Mouse (Mus musculus): ENCODE results near the gene Rfx7.
A peak's percentile ranks its signal among the peaks of the same experiment; 100 is the strongest.

Rfx7 gene

DNA sequence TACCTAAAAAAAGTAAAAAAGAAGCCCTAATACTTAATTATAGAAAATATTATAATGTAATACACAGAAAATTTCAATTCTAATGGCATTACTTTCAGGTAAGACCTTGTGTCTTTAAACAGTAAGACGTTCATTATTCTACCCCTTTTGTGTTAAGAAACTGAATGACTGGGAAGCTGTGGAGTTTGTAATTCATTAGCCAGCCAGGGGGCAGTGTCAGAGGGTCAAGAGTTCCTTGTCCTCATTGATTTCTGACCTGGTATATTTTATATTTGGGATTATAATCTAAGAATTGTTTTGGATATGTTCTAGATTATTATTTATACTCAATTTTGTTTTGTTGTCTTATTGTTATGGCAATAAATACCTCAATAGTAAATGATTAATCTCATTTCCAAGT lies 5.0 kb downstream of the Rfx7 start:
- no peak for DNase-seq (ENCODE audit: low read depth, low spot score)

DNA sequence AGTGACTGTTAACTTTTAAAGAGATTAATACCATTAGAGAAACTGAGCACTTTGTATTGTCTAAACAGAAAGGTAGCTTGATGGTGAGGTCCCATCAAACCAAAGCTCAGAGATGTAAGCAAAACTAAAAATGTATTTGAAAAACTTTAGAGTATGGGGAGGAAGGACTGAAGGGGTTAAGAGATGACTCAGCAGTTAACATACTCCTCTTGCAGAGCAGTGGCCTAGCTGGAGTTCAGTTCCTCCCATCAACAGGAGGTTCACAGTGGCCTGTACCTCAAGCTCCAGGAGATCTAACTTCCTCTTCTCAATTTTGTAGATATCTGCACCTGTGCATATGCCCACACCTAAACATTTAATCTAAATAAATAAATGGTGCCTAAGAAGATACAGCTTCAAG lies 11.6 kb downstream of the Rfx7 start:
- no peak for DNase-seq (ENCODE audit: low read depth, low spot score)

DNA sequence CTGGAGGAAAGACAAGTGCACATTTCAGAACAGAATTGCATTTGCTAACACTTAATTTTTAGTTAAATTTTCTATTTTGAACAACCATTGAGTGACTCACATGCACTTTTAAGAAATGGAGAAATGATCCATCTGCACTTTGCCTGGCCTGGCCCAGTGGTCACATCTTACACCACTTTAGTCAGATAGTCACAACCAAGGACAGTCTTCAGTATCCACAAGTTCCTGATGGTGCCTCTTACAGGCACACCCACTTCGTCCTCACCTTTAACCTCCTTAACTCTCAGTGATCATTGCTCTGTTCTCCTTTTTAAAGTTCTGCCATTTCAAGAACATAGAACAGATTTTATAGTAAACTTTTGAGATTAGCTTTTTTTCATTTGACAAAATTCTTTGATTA lies 26.7 kb downstream of the Rfx7 start:
- no peak for DNase-seq (ENCODE audit: low read depth, low spot score)

DNA sequence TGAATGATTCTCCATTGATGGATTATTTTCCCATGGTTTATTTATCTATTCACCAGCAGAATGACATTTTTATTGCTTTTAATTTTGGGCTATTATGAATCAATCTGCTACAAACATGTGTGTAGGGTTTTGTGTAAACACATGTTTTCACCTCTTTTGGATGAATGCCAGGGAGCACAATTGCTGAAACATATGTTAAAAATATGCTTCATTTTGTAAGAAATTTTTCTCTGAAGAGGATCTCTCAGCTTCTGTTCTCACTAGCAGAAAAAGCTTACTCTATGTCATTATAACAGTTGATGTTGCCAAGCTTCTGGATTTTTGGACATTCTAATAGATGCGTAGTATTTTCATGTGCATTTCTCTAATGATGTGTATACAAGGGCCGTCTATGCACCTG lies 28.3 kb downstream of the Rfx7 start:
- no peak for DNase-seq (ENCODE audit: low read depth, low spot score)

DNA sequence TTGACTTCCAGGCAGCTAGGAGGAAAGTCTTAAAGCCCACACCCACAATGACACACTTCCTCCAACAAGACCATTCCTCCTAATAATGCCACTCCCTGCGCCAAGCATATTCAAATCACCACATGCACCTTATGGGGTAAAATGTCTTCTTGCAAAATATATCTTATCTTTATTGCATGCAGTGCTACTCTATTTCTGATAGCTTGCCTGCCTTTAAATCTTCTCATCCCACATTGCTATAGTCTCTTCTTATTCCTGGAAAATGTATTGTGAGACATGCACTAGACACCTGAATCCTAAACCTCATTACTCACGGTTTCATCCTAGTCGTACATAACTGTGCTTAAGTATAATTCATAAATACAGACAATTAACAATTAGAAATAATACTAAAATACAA lies 31.2 kb downstream of the Rfx7 start:
- DNase-seq (ENCODE audit: low read depth, low spot score): no peak

DNA sequence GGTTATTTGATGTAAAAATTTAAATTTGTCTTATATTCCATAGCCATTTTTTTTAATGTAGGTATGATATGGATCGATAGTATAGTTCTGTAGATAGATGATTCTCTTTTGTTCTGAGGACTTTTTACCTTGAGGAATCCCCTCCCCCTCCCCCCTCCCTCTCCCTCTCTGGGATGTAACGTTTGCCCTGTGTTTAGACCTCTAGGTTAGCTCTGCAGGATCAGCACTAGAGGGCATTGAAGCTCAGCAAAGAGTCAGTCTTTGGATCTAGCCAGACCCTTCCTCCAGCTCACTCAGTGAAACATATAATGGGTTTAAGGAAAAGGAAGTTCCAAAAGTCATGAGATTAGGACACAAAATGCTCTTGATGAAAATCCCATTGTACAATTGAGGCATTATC lies 35.1 kb downstream of the Rfx7 start:
- peak; percentile 5 for DNase-seq (ENCODE audit: low read depth, low spot score)

DNA sequence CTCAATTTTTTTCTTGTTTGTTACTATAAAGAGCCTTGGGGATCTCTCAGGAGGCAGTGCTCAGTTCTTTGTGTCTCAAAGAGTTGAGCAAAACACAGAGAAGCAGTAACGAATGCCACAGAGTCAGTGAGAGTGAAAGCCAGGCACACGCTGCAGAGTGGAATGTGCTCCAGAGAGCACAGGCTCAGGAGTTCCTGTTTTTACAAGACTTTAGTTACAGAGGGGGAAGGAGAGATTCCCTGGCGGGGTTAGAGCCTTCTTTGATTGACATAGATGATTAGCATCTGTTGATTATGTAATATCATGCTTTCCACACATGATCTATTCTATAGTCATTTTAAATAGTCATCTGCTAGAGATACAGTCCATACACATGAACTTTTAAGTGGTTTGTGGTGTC lies 48.2 kb downstream of the Rfx7 start:
- DNase-seq (ENCODE audit: low read depth, low spot score): no peak

DNA sequence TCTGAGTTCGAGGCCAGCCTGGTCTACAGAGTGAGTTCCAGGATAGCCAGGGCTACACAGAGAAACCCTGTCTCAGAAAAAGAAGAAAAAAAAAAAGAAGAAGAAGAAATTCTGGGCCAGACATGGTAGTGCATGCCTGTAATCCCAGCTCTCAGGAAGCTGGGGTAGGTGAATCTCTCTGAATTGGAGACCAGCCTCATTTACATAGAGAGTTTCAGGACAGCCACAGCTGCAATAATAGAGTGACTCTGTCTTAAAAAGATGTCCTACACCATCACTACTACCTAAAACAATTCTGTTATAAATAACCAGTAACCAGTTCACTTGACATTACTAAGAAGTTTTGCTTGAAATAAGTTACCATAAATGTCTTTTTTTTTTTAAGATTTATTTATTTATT lies 58.8 kb downstream of the Rfx7 start:
- no peak for DNase-seq (ENCODE audit: low read depth, low spot score)

DNA sequence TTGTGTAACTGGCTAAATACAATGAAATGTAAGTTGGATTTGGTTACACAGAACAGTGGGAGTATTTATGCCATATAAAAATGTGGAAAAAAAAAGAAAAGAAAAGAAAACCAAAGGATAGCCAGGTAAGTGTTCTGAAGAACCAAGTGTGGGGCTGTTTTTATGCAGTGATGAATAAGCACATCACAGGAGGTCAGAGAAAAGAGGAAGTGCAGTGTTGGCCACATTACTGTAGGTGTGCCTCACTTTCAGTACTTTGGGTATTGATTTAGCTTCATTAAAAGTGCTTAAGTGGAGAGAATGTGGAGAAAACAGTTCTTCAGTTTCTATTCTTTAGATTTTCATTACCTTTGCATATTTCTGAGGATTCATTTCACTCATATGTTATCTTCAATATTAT lies 60.0 kb downstream of the Rfx7 start:
- no peak for DNase-seq (ENCODE audit: low read depth, low spot score)

DNA sequence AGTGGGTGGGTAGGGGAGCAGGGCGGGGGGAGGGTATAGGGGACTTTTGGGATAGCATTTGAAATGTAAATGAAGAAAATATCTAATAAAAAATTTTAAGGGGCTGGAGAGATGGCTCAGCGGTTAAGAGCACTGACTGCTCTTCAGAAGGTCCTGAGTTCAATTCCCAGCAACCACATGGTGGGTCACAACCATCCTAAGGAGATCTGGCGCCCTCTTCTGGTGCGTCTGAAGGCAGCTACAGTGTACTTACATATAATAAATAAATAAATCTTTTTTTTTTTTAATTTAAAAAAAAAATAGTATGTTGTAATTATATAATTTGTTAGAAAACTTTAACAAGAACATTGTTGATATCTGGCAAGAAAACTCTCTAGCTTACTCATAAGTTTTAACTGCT lies 62.6 kb downstream of the Rfx7 start:
- DNase-seq (ENCODE audit: low read depth, low spot score): peak; percentile 4

DNA sequence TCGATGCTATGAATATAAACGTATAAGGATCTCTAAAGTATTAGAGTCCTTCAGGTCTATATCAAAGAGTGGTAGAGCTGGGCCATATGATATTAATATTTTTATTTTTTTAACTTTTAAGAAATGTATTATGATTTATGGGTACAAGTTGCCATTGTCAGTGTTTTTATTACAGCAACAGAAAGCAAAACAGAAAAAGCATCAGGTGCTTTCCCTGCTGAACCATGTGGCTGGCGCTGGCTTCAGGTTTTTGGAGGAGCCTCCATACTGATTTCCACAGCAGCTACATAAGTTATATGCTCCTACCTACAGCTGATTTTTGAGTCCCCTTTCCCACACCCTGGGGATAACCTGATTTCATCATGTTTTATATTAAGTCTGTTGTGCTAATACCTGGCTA lies 68.1 kb downstream of the Rfx7 start:
- no peak for DNase-seq (ENCODE audit: low read depth, low spot score)

DNA sequence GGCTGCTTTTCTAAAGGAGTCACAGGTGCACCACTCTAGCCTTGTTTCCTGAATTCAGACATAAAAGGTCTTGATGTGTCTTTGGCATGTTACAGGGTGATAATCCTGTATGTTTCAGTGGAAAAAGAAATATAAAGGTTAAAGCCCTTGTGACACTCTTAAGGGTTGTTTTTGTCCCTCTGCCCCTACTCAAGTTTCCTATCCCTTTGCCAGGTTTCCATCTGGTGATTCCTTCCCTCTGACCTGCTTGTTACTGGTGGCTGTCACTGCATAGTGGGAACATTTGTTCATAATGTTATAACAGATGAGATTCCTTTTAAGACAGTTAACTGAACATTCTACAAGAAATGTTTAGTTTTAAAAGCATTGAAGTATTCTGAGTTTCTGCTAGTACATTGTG lies 77.7 kb downstream of the Rfx7 start:
- no peak for DNase-seq (ENCODE audit: low read depth, low spot score)

DNA sequence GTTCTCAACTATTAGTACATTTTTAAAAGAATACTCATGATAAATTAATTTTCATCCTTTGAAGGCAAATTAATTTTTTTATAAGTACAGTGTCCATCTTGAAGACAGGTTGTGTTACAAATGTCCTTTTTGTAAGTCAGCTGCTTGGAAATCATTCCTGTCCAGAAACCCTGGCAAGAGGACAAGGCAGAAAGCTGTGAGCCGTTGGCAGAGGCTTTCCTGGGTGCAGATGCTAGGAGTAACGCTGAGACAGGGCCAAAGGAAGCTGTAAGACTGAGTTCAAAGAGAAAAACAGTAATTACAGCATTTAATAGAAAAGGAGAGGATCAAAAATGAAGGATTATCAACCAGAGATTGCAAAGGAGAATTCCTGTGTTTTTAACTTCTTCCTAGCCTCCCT lies 81.8 kb downstream of the Rfx7 start:
- DNase-seq (ENCODE audit: low read depth, low spot score): no peak

DNA sequence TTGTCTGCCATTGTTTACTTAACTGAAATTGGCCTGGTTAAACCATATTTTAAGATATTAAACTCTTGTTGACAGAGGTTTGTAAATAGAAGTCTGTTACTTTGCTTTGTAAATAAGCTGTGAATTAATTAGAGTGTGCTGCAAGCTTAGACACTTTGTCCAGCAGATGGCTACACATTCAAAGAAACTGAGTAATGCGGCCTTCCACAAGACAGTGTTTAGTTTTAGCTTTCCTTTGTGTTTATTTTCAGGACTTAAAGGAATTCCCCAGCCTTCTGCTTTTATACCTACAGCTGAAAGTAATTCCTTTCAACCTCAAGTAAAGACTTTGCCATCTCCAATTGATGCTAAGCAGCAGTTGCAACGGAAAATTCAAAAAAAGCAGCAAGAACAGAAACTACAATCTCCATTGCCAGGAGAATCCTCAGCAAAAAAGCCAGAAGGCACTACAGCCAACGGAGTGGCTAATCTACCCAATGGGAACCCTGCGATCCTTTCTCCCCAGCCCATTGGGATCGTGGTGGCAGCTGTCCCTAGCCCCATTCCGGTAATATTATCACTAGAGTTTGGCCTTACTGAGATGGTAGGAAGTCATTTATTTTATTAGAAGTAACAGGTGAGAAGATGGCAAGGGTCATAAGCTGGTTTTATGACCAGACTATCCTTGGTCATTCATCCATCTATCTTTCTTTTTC lies 82.9 kb downstream of the Rfx7 start:
- DNase-seq (ENCODE audit: low read depth, low spot score): no peak

DNA sequence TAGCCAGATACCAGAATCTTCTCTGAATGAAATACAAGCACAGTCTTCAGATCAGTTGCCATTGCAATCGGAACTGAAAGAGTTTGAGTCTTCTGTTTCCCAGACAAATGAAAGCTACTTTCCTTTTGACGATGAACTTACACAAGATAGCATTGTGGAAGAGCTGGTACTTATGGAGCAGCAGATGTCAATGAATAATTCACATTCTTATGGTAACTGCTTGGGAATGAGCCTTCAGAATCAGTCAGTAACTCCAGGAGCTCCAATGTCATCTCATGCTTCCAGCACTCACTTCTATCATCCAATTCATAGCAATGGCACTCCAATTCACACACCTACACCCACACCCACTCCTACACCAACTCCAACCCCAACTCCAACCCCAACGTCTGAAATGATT lies 86.0 kb downstream of the Rfx7 start:
- no peak for DNase-seq (ENCODE audit: low read depth, low spot score)

DNA sequence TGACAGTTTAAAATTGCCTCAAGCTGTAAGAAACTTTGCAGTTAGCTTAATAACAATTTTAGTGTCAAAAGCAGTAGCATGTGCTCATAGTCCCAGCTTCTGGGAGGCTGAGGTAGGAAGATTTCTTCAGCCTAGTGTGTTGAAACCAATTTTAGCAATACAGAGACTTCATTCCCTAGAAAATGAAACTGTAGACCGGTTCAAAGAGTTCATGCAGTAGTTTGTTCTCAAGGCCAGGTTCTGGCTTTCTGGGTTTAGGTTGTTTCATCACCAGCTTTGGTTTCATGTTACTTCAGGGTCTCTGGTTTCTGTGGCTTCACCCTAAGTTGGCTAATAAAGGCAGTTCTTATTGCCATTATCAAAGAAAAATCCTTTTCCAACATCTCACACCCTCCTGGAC lies 91.6 kb downstream of the Rfx7 start:
- no peak for DNase-seq (ENCODE audit: low read depth, low spot score)

DNA sequence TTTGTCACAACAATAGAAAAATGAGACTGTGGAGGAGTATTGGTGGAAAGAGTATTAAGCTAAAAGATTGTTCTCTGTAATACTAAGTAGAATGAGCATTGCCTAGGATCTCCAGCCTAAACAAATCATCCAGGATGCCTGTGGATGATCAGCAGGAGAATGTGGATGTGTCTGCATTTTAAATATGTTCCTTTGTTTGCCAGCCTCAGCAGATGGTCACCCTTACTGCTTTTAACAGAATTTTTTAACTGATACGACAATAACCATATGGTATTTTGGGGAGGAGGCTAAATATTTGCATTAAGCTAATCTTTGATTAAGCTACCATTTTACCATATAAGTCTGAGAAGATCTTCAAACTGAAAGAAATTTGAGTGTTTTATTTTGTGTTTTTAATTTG lies 95.6 kb downstream of the Rfx7 start:
- DNase-seq (ENCODE audit: low read depth, low spot score): no peak

DNA sequence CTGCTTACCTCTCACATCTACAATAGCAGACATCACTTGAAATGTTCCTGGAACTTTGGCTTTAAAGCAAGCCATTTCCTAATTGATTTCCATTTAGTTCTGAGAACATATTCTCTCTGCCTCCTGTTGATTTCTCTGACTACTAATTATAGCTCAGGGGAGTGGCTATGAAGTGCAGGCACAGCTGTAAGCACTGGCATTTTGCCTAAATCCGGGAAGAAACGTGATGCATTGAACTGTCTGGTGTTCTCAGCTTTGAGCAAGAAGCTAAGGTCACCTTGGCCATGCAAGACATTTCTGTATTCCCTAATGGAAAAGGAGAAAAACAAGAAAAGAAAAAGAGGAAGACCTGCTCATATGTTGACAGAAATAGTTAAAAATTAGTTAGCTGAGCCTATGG lies 96.6 kb downstream of the Rfx7 start:
- DNase-seq (ENCODE audit: low read depth, low spot score): no peak

DNA sequence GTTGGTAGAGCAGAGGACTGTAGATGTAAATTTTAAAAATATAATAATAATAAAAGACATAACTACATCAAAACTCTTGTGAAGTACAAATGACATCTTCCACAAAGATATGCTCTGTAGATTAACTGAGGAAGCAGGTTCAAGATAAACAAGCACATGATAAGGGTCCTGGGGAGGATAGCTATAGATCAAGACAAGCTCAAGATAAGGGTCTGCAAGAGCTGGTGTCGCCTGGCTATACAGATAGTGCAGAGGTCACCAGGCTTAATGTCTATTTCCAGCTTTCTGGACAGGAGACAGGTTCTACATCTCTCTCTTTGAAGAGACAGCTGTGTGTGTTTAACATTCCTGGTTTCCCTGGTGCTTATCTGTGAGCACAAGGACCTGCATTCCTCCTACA lies 100.2 kb downstream of the Rfx7 start:
- DNase-seq (ENCODE audit: low read depth, low spot score): no peak

DNA sequence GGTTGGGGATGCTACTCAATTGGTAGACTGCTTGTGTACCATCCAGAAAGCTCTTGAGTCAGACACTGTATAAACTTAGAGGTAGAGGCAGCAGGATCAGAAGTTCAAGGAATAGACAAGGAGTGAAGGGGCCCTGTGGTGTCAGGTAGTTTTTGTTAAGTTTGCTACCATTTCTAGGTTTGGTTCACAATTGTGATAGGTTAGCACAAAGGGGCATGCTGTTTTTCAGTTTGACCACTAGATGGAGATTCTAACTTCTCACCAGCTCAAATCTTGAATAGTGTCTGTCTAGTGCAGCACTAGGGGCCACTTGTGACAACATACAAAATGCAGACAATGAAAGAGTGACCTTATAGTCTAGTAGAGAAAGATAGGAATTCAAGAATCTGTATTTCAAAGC lies 103.1 kb downstream of the Rfx7 start:
- no peak for DNase-seq (ENCODE audit: low read depth, low spot score)

DNA sequence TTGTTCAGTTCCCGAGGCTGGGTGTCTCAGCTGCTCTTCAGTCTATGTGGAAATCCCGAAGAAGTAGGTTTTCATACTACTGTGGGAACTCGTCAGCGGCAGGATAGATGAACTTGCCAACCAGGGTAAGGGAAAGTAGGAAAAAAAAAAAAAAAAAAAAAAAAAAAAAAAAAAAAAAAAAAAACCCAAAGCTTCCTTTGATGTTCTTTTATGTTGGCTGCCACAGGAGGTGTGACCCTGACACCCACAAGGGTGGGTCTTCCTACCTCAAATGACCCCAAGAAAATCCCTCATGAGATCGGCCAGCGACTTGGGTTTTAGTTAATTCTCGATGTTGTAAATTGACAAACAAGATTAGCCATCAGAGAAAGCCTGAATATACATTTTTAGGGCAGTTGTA lies 104.5 kb downstream of the Rfx7 start:
- DNase-seq (ENCODE audit: low read depth, low spot score): no peak

DNA sequence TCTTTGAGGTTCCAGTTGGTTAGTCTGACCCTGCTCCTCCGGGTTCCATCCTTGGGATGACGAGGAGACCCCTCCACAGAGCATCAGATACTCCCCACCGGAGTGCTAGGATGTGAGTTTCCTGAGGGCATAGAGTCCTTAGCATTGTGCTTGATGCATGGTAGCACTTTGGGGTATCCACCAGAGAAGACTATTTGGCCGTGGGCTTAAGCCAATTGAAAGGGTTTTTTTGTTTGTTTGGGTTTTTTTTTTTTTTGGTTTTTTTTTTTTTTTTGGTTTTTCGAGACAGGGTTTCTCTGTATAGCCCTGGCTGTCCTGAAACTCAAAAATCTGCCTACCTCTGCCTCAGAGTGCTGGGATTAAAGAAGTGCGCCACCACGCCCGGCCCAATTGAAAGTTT lies 105.2 kb downstream of the Rfx7 start:
- no peak for DNase-seq (ENCODE audit: low read depth, low spot score)

DNA sequence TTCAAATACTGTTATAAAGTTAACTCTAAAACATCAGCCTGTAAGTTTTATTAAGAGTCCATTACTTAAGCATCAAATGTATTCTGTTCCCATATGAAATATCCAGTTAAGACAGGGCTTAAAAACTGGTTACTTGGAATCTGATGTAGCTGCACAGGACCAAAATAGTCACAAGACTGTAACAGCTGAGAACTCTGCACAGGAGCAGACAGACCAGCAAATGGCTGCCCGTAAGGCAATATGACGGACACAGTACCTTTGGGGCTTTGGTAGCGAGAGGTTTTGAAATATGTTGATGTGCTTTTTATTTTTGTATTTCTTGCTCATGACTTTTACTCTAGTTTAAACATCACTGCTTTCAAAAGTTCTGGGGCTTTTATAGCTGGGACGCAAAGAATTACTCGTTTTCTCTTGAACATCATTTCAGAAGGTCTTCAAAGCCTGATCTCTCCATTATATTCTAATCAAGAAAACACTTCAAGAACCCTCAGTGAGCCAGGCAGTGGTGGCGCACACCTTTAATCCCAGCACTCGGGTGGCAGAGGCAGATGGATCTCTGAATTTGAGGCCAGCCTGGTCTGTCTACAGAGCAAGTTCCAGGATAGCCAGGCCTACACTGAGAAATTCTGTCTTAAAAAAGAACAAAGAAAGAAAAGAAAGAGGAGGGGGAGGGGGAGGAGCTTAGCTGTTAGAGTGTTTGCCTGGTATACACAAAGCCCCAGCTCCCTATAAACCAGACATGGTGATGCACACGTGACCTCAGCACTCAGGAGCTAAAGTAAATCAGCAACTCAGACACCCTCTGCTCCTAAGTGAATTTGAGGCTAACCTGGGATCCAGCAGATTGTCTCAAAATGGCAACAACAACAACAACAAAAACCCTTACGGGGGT lies 107.2 kb downstream of the Rfx7 start:
- DNase-seq (ENCODE audit: low read depth, low spot score): peak; percentile 57
